Mouse (Mus musculus): Measurements from ENCODE around the gene Apbb2. TPM values are rescaled to one million over a fixed set of nuclear protein-coding genes. Genes with fewer than 3 reads are reported as not detected.

The Apbb2 gene
- polyA plus RNA-seq, 1 experiment from 2014 or later = 29.3 TPM

DNA sequence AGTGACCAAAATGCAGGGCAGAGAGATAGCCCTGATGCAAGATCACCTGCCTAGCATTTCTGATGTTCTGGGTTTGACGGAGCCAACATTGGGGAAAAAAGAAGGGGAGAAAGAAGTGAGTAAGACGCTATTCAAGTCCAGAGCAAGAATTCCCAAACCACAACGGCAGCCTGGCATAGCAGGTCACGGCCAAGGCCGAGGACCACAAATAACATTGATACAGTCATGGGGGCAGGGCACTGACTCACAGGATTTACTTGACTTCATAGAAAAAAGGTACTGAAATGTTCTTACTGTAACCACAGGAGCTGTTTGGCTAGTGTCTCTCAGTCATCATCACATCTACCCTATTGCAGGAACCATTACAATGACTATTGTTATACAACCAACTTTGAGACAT, 68.3 kb downstream of the Apbb2 start:
- peaks cover 55% of the 10 kb centered on the region for H3K4me1 ChIP-seq
- no peaks in the 10 kb centered on the region for H3K27me3 ChIP-seq (replicated peaks)
- no peak overlapping the region for H3K9ac ChIP-seq
- 78% methylated on average over 5 of the region's 5 CpGs for WGBS
- no peak overlapping the region for H3K4me3 ChIP-seq
- peaks cover 11% of the 10 kb centered on the region; the same call in 1 of the 2 replicates for H3K9me3 ChIP-seq
- H3K4me2 ChIP-seq = no peak overlapping the region
- no peak for ATAC-seq (ENCODE audit: extremely low read depth, insufficient number of reproducible peaks, low FRiP score, low TSS enrichment)
- peak overlapping the region; percentile 46; the same call in 1 of the 2 replicates for H3K27ac ChIP-seq (replicated peaks)
- H3K36me3 ChIP-seq = peaks cover 7% of the 10 kb centered on the region

GRCm38 (mm10) chr5:66549691-66550090, 68.9 kb downstream of the Apbb2 start:
- Histone ChIP-seq H3K4me3 (no peak overlapping the region), H3K4me1 (peaks cover 54% of the 10 kb centered on the region), H3K27ac (replicated peaks) (no peak overlapping the region), H3K27me3 (replicated peaks) (no peaks in the 10 kb centered on the region), H3K4me2 (no peak overlapping the region), H3K36me3 (0 out of 2 replicates have a peak, but pooled peaks cover 5% of the 10 kb centered on the region), H3K9me3 (peaks cover 8% of the 10 kb centered on the region; the same call in 1 of the 2 replicates), H3K9ac (no peak overlapping the region)
- WGBS = 31% methylated on average over 1 of the region's 1 CpGs
- ATAC-seq (ENCODE audit: extremely low read depth, insufficient number of reproducible peaks, low FRiP score, low TSS enrichment) = no peak

- no peak overlapping the region for H3K4me3 ChIP-seq
- no peak for ATAC-seq (ENCODE audit: extremely low read depth, insufficient number of reproducible peaks, low FRiP score, low TSS enrichment)
- H3K27ac ChIP-seq (replicated peaks) = peak overlapping the region; percentile 65
- H3K9ac ChIP-seq = 0 out of 2 replicates have a peak overlapping the region, but pooled peaks have one; percentile 33
- H3K4me1 ChIP-seq = peaks cover 42% of the 10 kb centered on the region
- H3K36me3 ChIP-seq = 0 out of 2 replicates have a peak, but pooled peaks cover 5% of the 10 kb centered on the region
- H3K9me3 ChIP-seq = peaks cover 8% of the 10 kb centered on the region; the same call in 1 of the 2 replicates
- H3K4me2 ChIP-seq = peak overlapping the region; percentile 33
- no peaks in the 10 kb centered on the region for H3K27me3 ChIP-seq (replicated peaks)
- 23% methylated on average over 12 of the region's 12 CpGs for WGBS
These were observed 71.5 kb downstream of the Apbb2 start for GRCm38 (mm10) chr5:66546969-66547511.

- H3K9me3 ChIP-seq = peaks cover 8% of the 10 kb centered on the region; the same call in 1 of the 2 replicates
- no peak overlapping the region for H3K4me3 ChIP-seq
- no peak overlapping the region for H3K27ac ChIP-seq (replicated peaks)
- ATAC-seq (ENCODE audit: extremely low read depth, insufficient number of reproducible peaks, low FRiP score, low TSS enrichment) = no peak
- H3K4me2 ChIP-seq = no peak overlapping the region
- 0 out of 2 replicates have a peak, but pooled peaks cover 7% of the 10 kb centered on the region for H3K36me3 ChIP-seq
- H3K9ac ChIP-seq = no peak overlapping the region
- no peaks in the 10 kb centered on the region for H3K27me3 ChIP-seq (replicated peaks)
- peaks cover 49% of the 10 kb centered on the region for H3K4me1 ChIP-seq
- 76% methylated on average over 10 of the region's 10 CpGs for WGBS
These were observed 72.9 kb downstream of the Apbb2 start for GRCm38 (mm10) chr5:66545573-66546141.

DNA sequence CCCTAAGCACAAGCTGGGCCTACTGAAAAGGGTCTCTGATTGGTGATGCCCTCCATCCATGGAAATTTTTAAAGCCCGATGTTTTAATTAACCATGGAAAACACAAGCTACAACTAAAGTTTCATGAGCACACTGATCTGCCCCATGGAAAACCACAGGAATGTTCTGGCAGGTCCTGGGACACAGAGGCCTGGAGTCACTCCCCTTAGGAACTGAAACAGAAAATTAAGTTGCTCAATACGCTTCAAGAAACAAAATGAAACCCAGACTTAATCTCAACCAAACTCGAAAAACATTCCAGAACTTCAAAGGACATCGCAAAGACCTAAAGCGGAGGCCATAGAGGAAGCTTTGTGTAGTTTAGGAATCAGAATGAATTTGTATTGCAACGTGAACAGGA, 74.8 kb downstream of the Apbb2 start:
- no peak for ATAC-seq (ENCODE audit: extremely low read depth, insufficient number of reproducible peaks, low FRiP score, low TSS enrichment)
- H3K4me3 ChIP-seq = no peak overlapping the region
- H3K4me2 ChIP-seq = no peak overlapping the region
- no peaks in the 10 kb centered on the region for H3K27me3 ChIP-seq (replicated peaks)
- WGBS = 80% methylated on average over 6 of the region's 6 CpGs
- no peak overlapping the region for H3K9ac ChIP-seq
- H3K9me3 ChIP-seq = peaks cover 7% of the 10 kb centered on the region; the same call in 1 of the 2 replicates
- H3K36me3 ChIP-seq = 0 out of 2 replicates have a peak, but pooled peaks cover 7% of the 10 kb centered on the region
- H3K27ac ChIP-seq (replicated peaks) = no peak overlapping the region
- H3K4me1 ChIP-seq = peaks cover 32% of the 10 kb centered on the region

DNA sequence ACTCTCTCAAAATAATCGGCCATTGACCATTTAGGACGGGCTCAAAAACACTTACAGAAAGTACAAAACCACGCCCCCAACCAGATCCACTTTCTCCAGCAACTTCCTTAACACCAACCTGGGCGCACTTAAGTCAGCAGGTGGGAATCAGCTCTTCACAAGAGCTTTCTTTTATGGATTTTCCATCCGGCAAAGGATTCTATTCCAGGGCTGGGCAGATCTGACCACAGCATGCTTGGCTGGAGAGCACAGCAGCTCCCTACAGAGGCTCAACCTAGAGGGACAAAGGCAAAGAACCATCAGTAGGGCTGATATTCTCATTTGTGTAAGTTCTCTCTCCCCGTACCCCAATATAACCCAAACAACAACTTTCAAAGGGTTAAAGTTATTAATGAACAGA, 75.2 kb downstream of the Apbb2 start:
- no peak overlapping the region for H3K4me2 ChIP-seq
- WGBS = 79% methylated on average over 6 of the region's 6 CpGs
- H3K9ac ChIP-seq = no peak overlapping the region
- H3K27ac ChIP-seq (replicated peaks) = no peak overlapping the region
- H3K9me3 ChIP-seq = peaks cover 3% of the 10 kb centered on the region; the same call in 1 of the 2 replicates
- H3K4me3 ChIP-seq = no peak overlapping the region
- H3K27me3 ChIP-seq (replicated peaks) = no peaks in the 10 kb centered on the region
- H3K4me1 ChIP-seq = peaks cover 32% of the 10 kb centered on the region
- ATAC-seq (ENCODE audit: extremely low read depth, insufficient number of reproducible peaks, low FRiP score, low TSS enrichment) = no peak
- H3K36me3 ChIP-seq = 0 out of 2 replicates have a peak, but pooled peaks cover 4% of the 10 kb centered on the region

DNA sequence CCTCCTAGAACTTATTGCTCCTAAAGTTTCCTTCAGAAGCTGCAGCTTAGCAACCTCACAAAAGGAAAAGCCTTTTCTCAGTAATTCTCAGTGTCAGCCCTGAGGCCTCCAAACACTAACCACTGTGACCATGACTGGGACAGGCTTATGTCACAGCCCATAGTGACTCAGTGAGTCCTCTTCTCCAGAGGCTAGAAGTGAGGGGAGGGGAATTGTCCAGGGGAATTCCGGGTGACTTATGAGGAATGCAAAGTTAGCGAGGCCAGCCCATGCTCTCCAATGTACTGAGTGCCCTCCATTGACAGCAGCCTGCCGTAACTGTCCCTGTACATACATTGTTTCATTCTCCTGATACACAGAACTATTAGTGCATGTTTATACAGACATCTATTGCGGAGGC, 76.1 kb downstream of the Apbb2 start:
- no peak overlapping the region for H3K4me2 ChIP-seq
- no peak overlapping the region for H3K9ac ChIP-seq
- no peak for ATAC-seq (ENCODE audit: extremely low read depth, insufficient number of reproducible peaks, low FRiP score, low TSS enrichment)
- no peaks in the 10 kb centered on the region for H3K27me3 ChIP-seq (replicated peaks)
- H3K4me3 ChIP-seq = no peak overlapping the region
- H3K36me3 ChIP-seq = 0 out of 2 replicates have a peak, but pooled peaks cover 2% of the 10 kb centered on the region
- no peaks in the 10 kb centered on the region for H3K9me3 ChIP-seq
- H3K4me1 ChIP-seq = peaks cover 38% of the 10 kb centered on the region
- no peak overlapping the region for H3K27ac ChIP-seq (replicated peaks)
- 65% methylated on average over 4 of the region's 4 CpGs for WGBS

DNA sequence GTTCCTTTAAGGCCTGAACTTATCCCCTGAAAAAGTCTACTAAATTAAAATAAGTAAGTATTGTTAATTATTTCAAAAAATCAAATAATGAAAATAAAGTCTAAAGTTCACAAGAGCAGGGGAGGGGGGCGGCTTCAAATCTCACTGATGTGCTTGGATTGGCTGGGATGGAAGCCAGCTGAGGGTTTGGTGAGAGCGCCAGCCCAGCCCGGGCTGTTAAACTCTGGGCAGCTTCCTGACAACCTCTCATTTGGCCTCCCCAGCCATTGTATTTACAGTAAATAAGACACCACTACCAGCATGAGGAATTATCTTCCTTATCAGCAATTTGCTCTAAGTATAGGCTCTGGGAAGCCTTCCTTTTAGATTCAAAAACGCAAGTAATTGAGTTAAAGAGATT, 77.2 kb downstream of the Apbb2 start:
- no peaks in the 10 kb centered on the region for H3K9me3 ChIP-seq
- no peak for ATAC-seq (ENCODE audit: extremely low read depth, insufficient number of reproducible peaks, low FRiP score, low TSS enrichment)
- no peak overlapping the region for H3K27ac ChIP-seq (replicated peaks)
- 0 out of 2 replicates have a peak, but pooled peaks cover 2% of the 10 kb centered on the region for H3K36me3 ChIP-seq
- no peak overlapping the region for H3K4me2 ChIP-seq
- no peak overlapping the region for H3K9ac ChIP-seq
- no peak overlapping the region for H3K4me3 ChIP-seq
- 43% methylated on average over 4 of the region's 4 CpGs for WGBS
- peaks cover 38% of the 10 kb centered on the region for H3K4me1 ChIP-seq
- H3K27me3 ChIP-seq (replicated peaks) = no peaks in the 10 kb centered on the region

GRCm38 (mm10) chr5:66540246-66540645, 78.3 kb downstream of the Apbb2 start:
- ATAC-seq (ENCODE audit: extremely low read depth, insufficient number of reproducible peaks, low FRiP score, low TSS enrichment) = no peak
- 91% methylated on average over 4 of the region's 4 CpGs for WGBS
- Histone ChIP-seq H3K27me3 (replicated peaks) (no peaks in the 10 kb centered on the region), H3K27ac (replicated peaks) (no peak overlapping the region), H3K4me1 (peaks cover 49% of the 10 kb centered on the region), H3K4me3 (no peak overlapping the region), H3K36me3 (0 out of 2 replicates have a peak, but pooled peaks cover 2% of the 10 kb centered on the region), H3K4me2 (no peak overlapping the region), H3K9me3 (no peaks in the 10 kb centered on the region), H3K9ac (no peak overlapping the region)

GRCm38 (mm10) chr5:66537811-66538210, 80.8 kb downstream of the Apbb2 start:
- WGBS = 48% methylated on average over 7 of the region's 7 CpGs
- no peak overlapping the region for H3K9ac ChIP-seq
- H3K27me3 ChIP-seq (replicated peaks) = no peaks in the 10 kb centered on the region
- H3K36me3 ChIP-seq = 0 out of 2 replicates have a peak, but pooled peaks cover 2% of the 10 kb centered on the region
- no peak overlapping the region for H3K4me2 ChIP-seq
- no peak overlapping the region for H3K27ac ChIP-seq (replicated peaks)
- no peak for ATAC-seq (ENCODE audit: extremely low read depth, insufficient number of reproducible peaks, low FRiP score, low TSS enrichment)
- no peak overlapping the region for H3K4me3 ChIP-seq
- peaks cover 61% of the 10 kb centered on the region for H3K4me1 ChIP-seq
- no peaks in the 10 kb centered on the region for H3K9me3 ChIP-seq

- no peak overlapping the region for H3K4me3 ChIP-seq
- H3K9me3 ChIP-seq = no peaks in the 10 kb centered on the region
- peak overlapping the region; percentile 7; the same call in 1 of the 2 replicates for H3K9ac ChIP-seq
- peak overlapping the region; percentile 39; the same call in 1 of the 2 replicates for H3K27ac ChIP-seq (replicated peaks)
- no peak overlapping the region for H3K4me2 ChIP-seq
- no peak for ATAC-seq (ENCODE audit: extremely low read depth, insufficient number of reproducible peaks, low FRiP score, low TSS enrichment)
- no peaks in the 10 kb centered on the region for H3K27me3 ChIP-seq (replicated peaks)
- 24% methylated on average over 8 of the region's 8 CpGs for WGBS
- H3K36me3 ChIP-seq = 0 out of 2 replicates have a peak, but pooled peaks cover 2% of the 10 kb centered on the region
- peaks cover 64% of the 10 kb centered on the region for H3K4me1 ChIP-seq
These were observed 81.8 kb downstream of the Apbb2 start for GRCm38 (mm10) chr5:66536696-66537358.
